9 mouse cellular contexts compared by ENCODE assay signal in genomic region chr7:63737725-63738124, GRCm38 (mm10).
A peak's percentile ranks its signal among the peaks of the same experiment; 100 is the strongest.
DNase-seq lines count a peak whose midpoint lies in the region; ATAC-seq and TF ChIP-seq lines count a peak whose summit lies in the region.
"Had no signal": no experiment of that assay in that cellular context is flagged by ENCODE, and none has a peak within 500 bp of the region (broad histone marks: within the 10 kb centered on the region; RNA-seq: fewer than 3 reads in every experiment).

No protein-coding gene starts in this region.

- no peaks in the 10 kb centered on the region for H3K36me3 ChIP-seq in ES-Bruce4 (ENCODE audit: control insufficient read depth, insufficient read depth, low read length, poor library complexity, severe bottlenecking)
- H3K36me3 ChIP-seq: heart, embryonic 15.5 days had no signal

- H3K27me3 ChIP-seq in ES-Bruce4 (ENCODE audit: control insufficient read depth, insufficient read depth, low read length, poor library complexity, severe bottlenecking): no peaks in the 10 kb centered on the region
- H3K27me3 ChIP-seq: heart, embryonic 15.5 days had no signal

- TF ChIP-seq EP300 in ES-Bruce4 (IDR thresholded peaks at IDR 0.05; ENCODE audit: insufficient read depth, low read depth, low read length): no peak

- H3K27ac ChIP-seq in ES-Bruce4 (ENCODE audit: insufficient read depth, low read length): no peak overlapping the region
- H3K27ac ChIP-seq: heart, embryonic 15.5 days had no signal

- peak; percentile 69 for ATAC-seq in megakaryocyte progenitor cell, adult 5-6 weeks (replicated peaks; ENCODE audit: poor library complexity)

- no peaks in the 10 kb centered on the region for H3K4me1 ChIP-seq in ES-Bruce4 (ENCODE audit: control insufficient read depth, insufficient read depth, low read length)
- H3K4me1 ChIP-seq: heart, embryonic 15.5 days had no signal

- DNase-seq in cerebellum, postnatal 14 days: peak; percentile 59 to 66
- DNase-seq in cerebellum, adult 9-10 months: no peak
- peak; percentile 44 for DNase-seq in left cerebral cortex, postnatal 4 days
- no peak for DNase-seq in left cerebral cortex, postnatal 36 days (ENCODE audit: low spot score in 2 of 2)
- no peak for DNase-seq in frontal cortex, adult 2 months (ENCODE audit: extremely low spot score in 1 of 2, low spot score in 1 of 2)
- DNase-seq in spleen, postnatal 14 days (ENCODE audit: low spot score in 2 of 2): no peak

- H3K4me3 ChIP-seq in ES-Bruce4 (ENCODE audit: low read depth, low read length): no peak overlapping the region
- H3K4me3 ChIP-seq: heart, embryonic 15.5 days had no signal

- TF ChIP-seq CTCF in ES-Bruce4 (IDR thresholded peaks at IDR 0.05; ENCODE audit: low read depth, low read length): peak; percentile 67

- no peak for TF ChIP-seq POLR2A in ES-Bruce4 (IDR thresholded peaks at IDR 0.05; ENCODE audit: insufficient read depth, low read length)

- H3K9me3 ChIP-seq in ES-Bruce4 (replicated peaks; ENCODE audit: control insufficient read depth, insufficient read depth, low read length, poor library complexity, severe bottlenecking): no peaks in the 10 kb centered on the region
- H3K9me3 ChIP-seq: heart, embryonic 15.5 days had no signal

- no peak overlapping the region for H3K9ac ChIP-seq in ES-Bruce4 (ENCODE audit: low read depth, poor library complexity, severe bottlenecking)
- H3K9ac ChIP-seq: heart, embryonic 15.5 days had no signal

- intact Hi-C loops in left cerebral cortex, postnatal 4 days (cut with DNase I): loop anchor here (5.0 kb wide), 1 partner anchor 415 kb away; no protein-coding TSS in a partner anchor
- intact Hi-C loops in left cerebral cortex, postnatal 36 days (cut with DNase I): no loop called here

Comparison
In these comparisons a context has a peak if more than half of its experiments do, and no peak if none do; other contexts are left out.
1. DNase-seq: peak in cerebellum, postnatal 14 days (2 of 2) and left cerebral cortex, postnatal 4 days (single experiment); none in cerebellum, adult 9-10 months (single experiment), left cerebral cortex, postnatal 36 days (0 of 2), frontal cortex, adult 2 months (0 of 2) and spleen, postnatal 14 days (0 of 2).